Mouse (Mus musculus): ENCODE results near the gene Dnajc11. TPM values are rescaled to one million over a fixed set of nuclear protein-coding genes. Genes with fewer than 3 reads are reported as not detected.

Dnajc11 gene
- polyA plus RNA-seq, 1 experiment from 2014 or later = 74.5 TPM

DNA sequence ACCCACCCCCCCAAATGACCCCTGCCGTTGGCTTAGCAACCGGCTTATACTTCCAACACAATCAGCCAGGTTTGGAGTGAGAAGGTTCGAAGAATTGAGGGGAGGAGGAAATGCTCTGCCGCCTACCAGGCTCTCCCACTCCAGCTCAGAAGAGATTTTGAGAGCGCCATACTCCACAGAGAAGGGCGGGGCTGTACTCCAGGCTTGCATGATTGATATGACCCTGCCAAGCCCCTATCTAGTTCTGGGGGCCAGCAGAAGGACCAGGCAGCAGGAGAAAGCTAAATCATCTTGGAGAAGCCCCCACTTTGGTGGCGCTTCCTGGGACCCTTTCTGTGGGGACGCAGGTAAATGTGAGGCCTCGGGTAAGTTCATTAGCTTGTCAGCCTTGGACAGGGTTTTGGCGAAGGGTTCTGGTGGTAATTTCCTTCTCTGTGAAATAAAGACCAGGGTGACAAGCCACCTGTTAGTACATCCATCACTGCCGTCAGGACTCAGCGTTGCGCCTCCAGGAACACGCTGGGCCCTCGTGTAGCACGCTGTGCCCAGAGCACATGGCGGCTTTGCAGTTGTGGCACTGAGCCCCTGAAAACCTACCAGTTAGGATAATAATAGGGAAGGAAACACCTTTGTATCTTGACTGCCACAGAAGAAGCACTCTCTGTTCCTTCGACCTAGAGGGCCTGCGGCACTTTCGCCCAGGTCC lies 14.2 kb upstream of the Dnajc11 start:
- no peak overlapping the region for H3K9ac ChIP-seq (ENCODE audit: low read depth, low read length)
- 69% methylated on average over 20 of the region's 20 CpGs for WGBS
- no peak overlapping the region for H3K4me2 ChIP-seq (replicated peaks; ENCODE audit: low read depth, low read length)
- H3K4me1 ChIP-seq (ENCODE audit: control insufficient read depth, insufficient read depth, low read length) = 0 out of 2 replicates have a peak, but pooled peaks cover 3% of the 10 kb centered on the region
- no peaks in the 10 kb centered on the region for H3K9me3 ChIP-seq (ENCODE audit: control insufficient read depth, low read length)
- no peak for ATAC-seq (ENCODE audit: low FRiP score, low TSS enrichment)
- H3K27ac ChIP-seq (ENCODE audit: low read depth, low read length) = no peak overlapping the region
- no peak overlapping the region for H3K4me3 ChIP-seq (ENCODE audit: low read length)
- no peaks in the 10 kb centered on the region for H3K36me3 ChIP-seq (ENCODE audit: control insufficient read depth, insufficient read depth, low read length)
- H3K27me3 ChIP-seq (ENCODE audit: control insufficient read depth, insufficient read depth, low read length) = no peaks in the 10 kb centered on the region

DNA sequence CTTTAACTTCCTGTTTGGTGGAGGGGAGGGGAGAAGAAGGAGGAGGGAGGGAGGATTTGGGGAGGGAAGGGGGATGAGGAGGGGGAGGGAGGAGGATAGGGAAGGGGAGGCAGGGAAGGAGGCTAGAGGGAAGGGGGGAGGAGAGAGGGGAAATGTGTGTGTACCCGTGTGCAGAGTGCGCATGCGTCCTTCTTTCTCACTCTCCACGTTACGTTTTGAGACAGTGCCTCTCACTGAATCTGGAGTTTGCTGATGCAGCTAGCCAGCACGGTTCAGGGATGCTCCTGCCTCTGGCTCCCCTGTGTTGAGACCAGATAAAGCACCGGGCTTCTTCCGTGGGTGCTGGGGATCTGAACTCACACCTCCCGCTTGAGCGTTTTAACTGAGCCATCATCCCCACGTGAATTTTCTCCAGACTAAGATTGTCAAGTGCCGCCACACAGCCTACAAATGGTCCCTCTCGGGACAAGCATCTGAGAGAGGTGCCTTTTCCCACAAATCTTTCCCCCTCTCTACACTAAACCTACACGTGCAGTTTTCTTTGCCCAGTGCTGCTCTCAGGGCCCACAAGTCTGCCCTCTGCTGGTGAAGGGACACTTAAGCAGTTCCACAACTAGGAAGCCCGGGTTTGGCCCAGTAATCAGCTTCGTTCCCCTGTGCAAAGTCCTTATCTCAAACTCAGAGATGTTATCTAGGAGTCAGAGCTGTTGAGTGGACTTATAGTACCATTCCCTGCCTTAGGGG lies 13.4 kb upstream of the Dnajc11 start:
- Histone ChIP-seq H3K9me3 (ENCODE audit: control insufficient read depth, low read length) (no peaks in the 10 kb centered on the region), H3K4me3 (ENCODE audit: low read length) (no peak overlapping the region), H3K4me1 (ENCODE audit: control insufficient read depth, insufficient read depth, low read length) (0 out of 2 replicates have a peak, but pooled peaks cover 3% of the 10 kb centered on the region), H3K27me3 (ENCODE audit: control insufficient read depth, insufficient read depth, low read length) (no peaks in the 10 kb centered on the region), H3K27ac (ENCODE audit: low read depth, low read length) (no peak overlapping the region), H3K36me3 (ENCODE audit: control insufficient read depth, insufficient read depth, low read length) (no peaks in the 10 kb centered on the region), H3K4me2 (replicated peaks; ENCODE audit: low read depth, low read length) (no peak overlapping the region; the same call in 1 of the 2 replicates), H3K9ac (ENCODE audit: low read depth, low read length) (no peak overlapping the region)
- ATAC-seq (ENCODE audit: low FRiP score, low TSS enrichment) = peak; percentile 64; the same call in 1 of the 2 replicates
- 24% methylated on average over 16 of the region's 16 CpGs for WGBS

DNA sequence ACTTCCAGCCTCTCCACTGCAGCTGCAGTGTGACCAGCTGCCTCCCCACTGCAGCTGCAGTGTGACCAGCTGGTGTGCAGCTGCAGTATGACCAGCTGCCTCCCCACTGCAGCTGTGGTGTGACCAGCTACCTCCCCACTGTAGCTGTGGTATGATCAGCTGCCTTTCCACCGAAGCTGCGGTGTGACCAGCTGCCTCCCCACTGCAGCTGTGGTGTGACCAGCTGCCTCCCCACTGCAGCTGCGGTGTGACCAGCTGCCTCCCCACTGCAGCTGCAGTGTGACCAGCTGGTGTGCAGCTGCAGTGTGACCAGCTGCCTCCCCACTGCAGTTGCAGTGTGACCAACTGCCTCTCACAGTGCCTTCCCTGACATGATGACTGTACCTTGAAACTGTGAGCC lies 11.4 kb upstream of the Dnajc11 start:
- Histone ChIP-seq H3K4me1 (ENCODE audit: control insufficient read depth, insufficient read depth, low read length) (0 out of 2 replicates have a peak, but pooled peaks cover 3% of the 10 kb centered on the region), H3K27ac (ENCODE audit: low read depth, low read length) (no peak overlapping the region), H3K4me2 (replicated peaks; ENCODE audit: low read depth, low read length) (no peak overlapping the region), H3K36me3 (ENCODE audit: control insufficient read depth, insufficient read depth, low read length) (no peaks in the 10 kb centered on the region), H3K27me3 (ENCODE audit: control insufficient read depth, insufficient read depth, low read length) (no peaks in the 10 kb centered on the region), H3K9me3 (ENCODE audit: control insufficient read depth, low read length) (no peaks in the 10 kb centered on the region), H3K9ac (ENCODE audit: low read depth, low read length) (no peak overlapping the region), H3K4me3 (ENCODE audit: low read length) (no peak overlapping the region)
- ATAC-seq (ENCODE audit: low FRiP score, low TSS enrichment) = no peak
- WGBS = 92% methylated on average over 3 of the region's 3 CpGs

GRCm38 (mm10) chr4:151932576-151933504 lies 651 bp upstream of the Dnajc11 start:
- Histone ChIP-seq H3K9me3 (ENCODE audit: control insufficient read depth, low read length) (no peaks in the 10 kb centered on the region), H3K9ac (ENCODE audit: low read depth, low read length) (no peak overlapping the region), H3K4me2 (replicated peaks; ENCODE audit: low read depth, low read length) (no peak overlapping the region; the same call in 1 of the 2 replicates), H3K27ac (ENCODE audit: low read depth, low read length) (no peak overlapping the region), H3K4me1 (ENCODE audit: control insufficient read depth, insufficient read depth, low read length) (peaks cover 10% of the 10 kb centered on the region), H3K4me3 (ENCODE audit: low read length) (peak overlapping the region; percentile 100), H3K27me3 (ENCODE audit: control insufficient read depth, insufficient read depth, low read length) (no peaks in the 10 kb centered on the region), H3K36me3 (ENCODE audit: control insufficient read depth, insufficient read depth, low read length) (no peaks in the 10 kb centered on the region; the same call in 1 of the 2 replicates)
- ATAC-seq (ENCODE audit: low FRiP score, low TSS enrichment) = peak; percentile 67
- 80% methylated on average over 13 of the region's 13 CpGs for WGBS

GRCm38 (mm10) chr4:151934215-151934572 lies 703 bp downstream of the Dnajc11 start:
- peaks cover 10% of the 10 kb centered on the region for H3K4me1 ChIP-seq (ENCODE audit: control insufficient read depth, insufficient read depth, low read length)
- ATAC-seq (ENCODE audit: low FRiP score, low TSS enrichment) = no peak
- no peaks in the 10 kb centered on the region; the same call in 1 of the 2 replicates for H3K36me3 ChIP-seq (ENCODE audit: control insufficient read depth, insufficient read depth, low read length)
- H3K4me2 ChIP-seq (replicated peaks; ENCODE audit: low read depth, low read length) = peak overlapping the region; percentile 83
- H3K9me3 ChIP-seq (ENCODE audit: control insufficient read depth, low read length) = no peaks in the 10 kb centered on the region
- 2% methylated on average over 23 of the region's 23 CpGs for WGBS
- no peak overlapping the region for H3K27ac ChIP-seq (ENCODE audit: low read depth, low read length)
- no peaks in the 10 kb centered on the region for H3K27me3 ChIP-seq (ENCODE audit: control insufficient read depth, insufficient read depth, low read length)
- H3K4me3 ChIP-seq (ENCODE audit: low read length) = peak overlapping the region; percentile 100
- peak overlapping the region; percentile 96 for H3K9ac ChIP-seq (ENCODE audit: low read depth, low read length)

DNA sequence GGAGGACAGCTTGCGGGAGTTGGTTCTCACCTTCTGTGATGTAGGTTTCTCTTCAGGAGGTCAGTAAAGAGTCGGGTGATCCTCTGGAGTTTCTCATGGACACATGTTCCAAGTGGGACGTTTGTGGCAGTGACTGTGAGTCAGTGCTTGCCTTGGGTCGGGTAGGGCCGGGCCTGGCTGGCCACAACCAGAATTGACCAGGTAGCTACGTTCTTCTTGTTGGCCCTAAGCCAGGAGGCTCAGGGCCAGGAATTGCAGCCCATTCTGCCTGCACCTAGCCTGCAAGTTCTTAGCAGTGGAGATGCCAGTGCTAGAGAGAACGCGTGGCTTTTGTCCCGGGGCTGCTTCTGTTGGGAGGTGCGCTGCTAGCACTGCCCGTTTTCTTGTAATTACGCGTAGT lies 4.0 kb downstream of the Dnajc11 start:
- peaks cover 10% of the 10 kb centered on the region for H3K4me1 ChIP-seq (ENCODE audit: control insufficient read depth, insufficient read depth, low read length)
- no peaks in the 10 kb centered on the region for H3K27me3 ChIP-seq (ENCODE audit: control insufficient read depth, insufficient read depth, low read length)
- H3K27ac ChIP-seq (ENCODE audit: low read depth, low read length) = no peak overlapping the region
- no peak overlapping the region for H3K9ac ChIP-seq (ENCODE audit: low read depth, low read length)
- no peaks in the 10 kb centered on the region for H3K9me3 ChIP-seq (ENCODE audit: control insufficient read depth, low read length)
- H3K36me3 ChIP-seq (ENCODE audit: control insufficient read depth, insufficient read depth, low read length) = no peaks in the 10 kb centered on the region; the same call in 1 of the 2 replicates
- no peak overlapping the region for H3K4me2 ChIP-seq (replicated peaks; ENCODE audit: low read depth, low read length)
- no peak overlapping the region for H3K4me3 ChIP-seq (ENCODE audit: low read length)
- no peak for ATAC-seq (ENCODE audit: low FRiP score, low TSS enrichment)
- 91% methylated on average over 13 of the region's 13 CpGs for WGBS

- no peak for ATAC-seq (ENCODE audit: low FRiP score, low TSS enrichment)
- Histone ChIP-seq H3K4me1 (ENCODE audit: control insufficient read depth, insufficient read depth, low read length) (peaks cover 10% of the 10 kb centered on the region), H3K27ac (ENCODE audit: low read depth, low read length) (no peak overlapping the region), H3K9ac (ENCODE audit: low read depth, low read length) (no peak overlapping the region), H3K36me3 (ENCODE audit: control insufficient read depth, insufficient read depth, low read length) (no peaks in the 10 kb centered on the region; the same call in 1 of the 2 replicates), H3K27me3 (ENCODE audit: control insufficient read depth, insufficient read depth, low read length) (no peaks in the 10 kb centered on the region), H3K9me3 (ENCODE audit: control insufficient read depth, low read length) (no peaks in the 10 kb centered on the region), H3K4me3 (ENCODE audit: low read length) (no peak overlapping the region), H3K4me2 (replicated peaks; ENCODE audit: low read depth, low read length) (no peak overlapping the region)
- WGBS = 84% methylated on average over 3 of the region's 3 CpGs
These were observed 4.6 kb downstream of the Dnajc11 start for GRCm38 (mm10) chr4:151938089-151938488.

DNA sequence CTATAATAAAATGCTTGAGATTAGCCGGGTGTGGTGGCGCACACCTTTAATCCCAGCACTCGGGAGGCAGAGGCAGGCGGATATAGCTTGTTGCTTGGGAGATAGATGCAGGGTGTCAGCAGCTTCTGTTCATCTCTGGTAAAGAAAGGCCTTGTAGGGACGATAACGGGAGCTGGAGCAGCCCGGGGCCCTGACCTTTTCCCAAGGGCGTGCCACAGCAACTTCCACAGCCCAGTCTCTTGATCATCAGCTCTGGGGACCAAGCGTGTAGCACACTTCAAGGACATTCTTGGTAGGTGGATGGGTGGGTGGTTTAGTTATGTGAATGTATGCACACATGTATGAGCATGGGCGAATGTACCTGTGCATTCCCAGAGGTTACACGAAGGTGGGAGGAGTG lies 12.7 kb downstream of the Dnajc11 start:
- WGBS = 93% methylated on average over 11 of the region's 11 CpGs
- no peak for ATAC-seq (ENCODE audit: low FRiP score, low TSS enrichment)

More for the DNA sequence above, 12.7 kb downstream of the Dnajc11 start:
- no peak overlapping the region for H3K9ac ChIP-seq (ENCODE audit: low read depth, low read length)
- H3K4me1 ChIP-seq (ENCODE audit: control insufficient read depth, insufficient read depth, low read length) = no peaks in the 10 kb centered on the region
- H3K9me3 ChIP-seq (ENCODE audit: control insufficient read depth, low read length) = no peaks in the 10 kb centered on the region
- no peak overlapping the region for H3K4me3 ChIP-seq (ENCODE audit: low read length)
- peaks cover 7% of the 10 kb centered on the region; the same call in 1 of the 2 replicates for H3K36me3 ChIP-seq (ENCODE audit: control insufficient read depth, insufficient read depth, low read length)
- H3K27ac ChIP-seq (ENCODE audit: low read depth, low read length) = no peak overlapping the region
- no peak overlapping the region for H3K4me2 ChIP-seq (replicated peaks; ENCODE audit: low read depth, low read length)
- no peaks in the 10 kb centered on the region for H3K27me3 ChIP-seq (ENCODE audit: control insufficient read depth, insufficient read depth, low read length)
